Mouse (Mus musculus): Measurements from ENCODE around the gene Ell. TPM values are rescaled to one million over a fixed set of nuclear protein-coding genes. Genes with fewer than 3 reads are reported as not detected.

Ell gene
- polyA plus RNA-seq, 1 experiment from 2014 or later: 17.2 TPM

- Histone ChIP-seq H3K4me3 (no peak overlapping the region), H3K27ac (no peak overlapping the region; the same call in 1 of the 2 replicates), H3K4me1 (replicated peaks) (peaks cover 43% of the 10 kb centered on the region), H3K9me3 (no peaks in the 10 kb centered on the region), H3K9ac (no peak overlapping the region), H3K27me3 (no peaks in the 10 kb centered on the region), H3K4me2 (no peak overlapping the region), H3K36me3 (no peaks in the 10 kb centered on the region)
- 73% methylated on average over 6 of the region's 6 CpGs for WGBS
- ATAC-seq (ENCODE audit: low FRiP score): no peak
These were observed 5.0 kb downstream of the Ell start for GRCm38 (mm10) chr8:70544200-70544687.

GRCm38 (mm10) chr8:70546412-70546811 is 7.2 kb downstream of the Ell start:
- Histone ChIP-seq H3K9ac (no peak overlapping the region), H3K9me3 (no peaks in the 10 kb centered on the region), H3K27me3 (no peaks in the 10 kb centered on the region), H3K27ac (no peak overlapping the region), H3K4me1 (replicated peaks) (peaks cover 29% of the 10 kb centered on the region), H3K4me2 (no peak overlapping the region), H3K4me3 (no peak overlapping the region), H3K36me3 (no peaks in the 10 kb centered on the region)
- no peak for ATAC-seq (ENCODE audit: low FRiP score)
- WGBS: 94% methylated on average over 4 of the region's 4 CpGs

GRCm38 (mm10) chr8:70547762-70548161 is 8.5 kb downstream of the Ell start:
- Histone ChIP-seq H3K4me1 (replicated peaks) (peaks cover 32% of the 10 kb centered on the region), H3K9ac (no peak overlapping the region), H3K36me3 (no peaks in the 10 kb centered on the region), H3K27ac (no peak overlapping the region), H3K9me3 (no peaks in the 10 kb centered on the region), H3K4me2 (no peak overlapping the region), H3K27me3 (no peaks in the 10 kb centered on the region), H3K4me3 (no peak overlapping the region)
- WGBS: 92% methylated on average over 6 of the region's 6 CpGs
- no peak for ATAC-seq (ENCODE audit: low FRiP score)

DNA sequence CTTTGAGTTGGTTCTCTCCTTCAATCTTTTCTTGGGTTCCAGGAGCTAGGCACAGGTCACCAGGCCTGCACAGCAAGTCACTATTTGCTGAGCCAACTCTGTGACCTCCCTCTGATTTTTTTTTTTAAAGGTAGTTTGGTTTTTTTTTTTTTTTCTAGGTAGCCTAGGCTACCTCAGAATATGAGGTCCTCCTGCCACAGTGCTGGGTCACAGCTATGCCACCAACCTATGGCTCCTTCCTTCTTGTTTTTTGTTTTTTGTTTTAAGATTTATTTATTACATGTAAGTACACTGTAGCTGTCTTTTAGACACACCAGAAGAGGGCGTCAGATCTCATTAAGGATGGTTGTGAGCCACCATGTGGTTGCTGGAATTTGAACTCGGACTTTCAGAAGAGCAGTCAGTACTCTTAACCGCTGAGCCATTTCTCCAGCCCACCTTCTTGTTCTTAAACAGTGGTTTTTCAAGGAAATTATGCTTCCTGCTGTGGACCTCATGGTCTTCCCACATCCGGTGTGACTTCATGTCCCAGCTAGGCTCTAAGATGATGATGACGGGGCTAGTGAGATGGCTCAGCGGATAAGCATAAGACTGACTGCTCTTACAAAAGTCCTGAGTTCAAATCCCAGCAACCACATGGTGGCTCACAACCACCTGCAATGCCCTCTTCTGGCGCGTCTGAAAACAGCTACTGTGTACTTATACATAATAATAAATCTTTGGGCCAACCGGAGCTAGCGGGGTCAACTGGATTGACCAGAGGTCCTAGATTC is 10.3 kb downstream of the Ell start:
- no peak for ATAC-seq (ENCODE audit: low FRiP score)
- 90% methylated on average over 10 of the region's 10 CpGs for WGBS
- Histone ChIP-seq H3K27ac (no peak overlapping the region), H3K27me3 (no peaks in the 10 kb centered on the region), H3K4me2 (no peak overlapping the region), H3K4me3 (no peak overlapping the region), H3K4me1 (replicated peaks) (peaks cover 32% of the 10 kb centered on the region), H3K36me3 (no peaks in the 10 kb centered on the region), H3K9me3 (no peaks in the 10 kb centered on the region), H3K9ac (no peak overlapping the region)

DNA sequence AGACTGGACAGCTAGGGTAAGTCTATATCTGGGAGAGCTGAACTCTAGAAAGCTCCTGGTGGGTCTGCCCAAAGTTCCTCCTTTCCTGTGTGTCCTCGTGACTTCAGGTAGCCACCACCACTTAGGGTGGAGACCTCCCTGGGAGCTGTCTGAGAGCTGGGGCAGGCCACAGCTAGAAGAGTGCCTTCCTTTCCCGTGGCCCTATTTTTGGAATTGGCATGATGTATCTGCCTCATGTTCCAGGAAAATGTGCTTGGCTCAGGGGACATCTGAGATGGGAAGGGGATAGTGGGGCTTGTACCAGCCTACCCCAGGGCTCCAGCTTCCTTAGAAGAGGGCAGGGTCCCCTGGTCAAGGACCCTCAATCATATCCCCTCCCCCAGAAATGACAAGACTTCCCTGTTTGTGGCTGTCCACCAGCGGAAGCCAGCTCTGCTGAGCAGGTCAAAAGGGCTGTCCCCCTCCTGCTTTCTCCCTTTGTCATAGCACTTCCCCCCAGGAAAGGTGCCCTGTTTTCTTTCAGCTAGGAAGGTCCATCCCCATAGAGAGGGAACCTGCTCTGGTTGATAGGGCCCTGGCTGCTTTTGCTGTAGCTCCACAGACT is 12.4 kb downstream of the Ell start:
- WGBS: 75% methylated on average over 3 of the region's 3 CpGs
- peaks cover 32% of the 10 kb centered on the region for H3K4me1 ChIP-seq (replicated peaks)
- H3K4me2 ChIP-seq: no peak overlapping the region
- H3K4me3 ChIP-seq: no peak overlapping the region
- no peak overlapping the region for H3K27ac ChIP-seq
- no peak overlapping the region for H3K9ac ChIP-seq
- H3K36me3 ChIP-seq: peaks cover 4% of the 10 kb centered on the region; the same call in 1 of the 2 replicates
- H3K9me3 ChIP-seq: no peaks in the 10 kb centered on the region
- H3K27me3 ChIP-seq: no peaks in the 10 kb centered on the region
- ATAC-seq (ENCODE audit: low FRiP score): no peak

- H3K4me1 ChIP-seq (replicated peaks): peaks cover 32% of the 10 kb centered on the region
- no peaks in the 10 kb centered on the region for H3K27me3 ChIP-seq
- 0 out of 2 replicates have a peak overlapping the region, but pooled peaks have one; percentile 55 for H3K27ac ChIP-seq
- 88% methylated on average over 1 of the region's 1 CpGs for WGBS
- no peak for ATAC-seq (ENCODE audit: low FRiP score)
- peaks cover 4% of the 10 kb centered on the region; the same call in 1 of the 2 replicates for H3K36me3 ChIP-seq
- H3K4me3 ChIP-seq: no peak overlapping the region
- 0 out of 2 replicates have a peak overlapping the region, but pooled peaks have one; percentile 24 for H3K9ac ChIP-seq
- H3K9me3 ChIP-seq: no peaks in the 10 kb centered on the region
- no peak overlapping the region for H3K4me2 ChIP-seq
These were observed 13.6 kb downstream of the Ell start for GRCm38 (mm10) chr8:70552836-70553235.

DNA sequence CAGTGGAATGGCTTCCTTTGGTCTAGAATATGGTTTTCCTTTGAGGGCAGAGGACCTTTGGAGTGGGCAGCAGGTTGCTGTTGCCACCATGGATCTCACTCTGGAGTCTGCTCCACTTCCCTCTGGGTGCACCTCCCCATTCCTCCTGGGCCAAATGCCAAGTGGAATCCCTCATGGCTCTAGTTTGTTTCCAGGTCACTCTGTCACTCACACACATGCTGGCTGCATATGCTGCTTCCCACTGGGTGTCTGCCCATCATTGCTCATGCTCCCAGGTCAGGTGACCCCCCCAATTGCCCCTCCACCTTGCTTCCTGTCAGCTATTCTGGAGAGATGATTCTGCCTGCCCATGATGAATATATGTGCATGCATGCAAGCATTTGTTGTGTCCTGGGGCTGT is 14.5 kb downstream of the Ell start:
- peaks cover 4% of the 10 kb centered on the region; the same call in 1 of the 2 replicates for H3K36me3 ChIP-seq
- H3K4me3 ChIP-seq: no peak overlapping the region
- no peak overlapping the region for H3K9ac ChIP-seq
- H3K9me3 ChIP-seq: no peaks in the 10 kb centered on the region
- no peak overlapping the region for H3K4me2 ChIP-seq
- H3K4me1 ChIP-seq (replicated peaks): peaks cover 32% of the 10 kb centered on the region
- H3K27me3 ChIP-seq: no peaks in the 10 kb centered on the region
- no peak for ATAC-seq (ENCODE audit: low FRiP score)
- H3K27ac ChIP-seq: peak overlapping the region; percentile 55

GRCm38 (mm10) chr8:70555079-70555747 is 16.0 kb downstream of the Ell start:
- 98% methylated on average over 4 of the region's 4 CpGs for WGBS
- no peaks in the 10 kb centered on the region for H3K9me3 ChIP-seq

GRCm38 (mm10) chr8:70558334-70558733 is 19.1 kb downstream of the Ell start:
- H3K4me1 ChIP-seq (replicated peaks): peaks cover 28% of the 10 kb centered on the region
- peaks cover 4% of the 10 kb centered on the region; the same call in 1 of the 2 replicates for H3K36me3 ChIP-seq
- no peak overlapping the region for H3K27ac ChIP-seq
- 67% methylated on average over 4 of the region's 4 CpGs for WGBS
- H3K9ac ChIP-seq: no peak overlapping the region
- no peaks in the 10 kb centered on the region for H3K9me3 ChIP-seq
- H3K27me3 ChIP-seq: no peaks in the 10 kb centered on the region
- no peak overlapping the region for H3K4me3 ChIP-seq
- H3K4me2 ChIP-seq: no peak overlapping the region
- no peak for ATAC-seq (ENCODE audit: low FRiP score)

More at GRCm38 (mm10) chr8:70555079-70555747, 16.0 kb downstream of the Ell start:
- H3K9ac ChIP-seq: no peak overlapping the region
- H3K36me3 ChIP-seq: peaks cover 4% of the 10 kb centered on the region; the same call in 1 of the 2 replicates
- no peaks in the 10 kb centered on the region for H3K27me3 ChIP-seq
- no peak overlapping the region for H3K4me3 ChIP-seq
- H3K4me1 ChIP-seq (replicated peaks): peaks cover 33% of the 10 kb centered on the region
- H3K4me2 ChIP-seq: no peak overlapping the region
- no peak overlapping the region for H3K27ac ChIP-seq
- ATAC-seq (ENCODE audit: low FRiP score): no peak

- no peak overlapping the region for H3K27ac ChIP-seq
- ATAC-seq (ENCODE audit: low FRiP score): no peak
- no peaks in the 10 kb centered on the region for H3K27me3 ChIP-seq
- H3K9me3 ChIP-seq: no peaks in the 10 kb centered on the region
- 82% methylated on average over 3 of the region's 3 CpGs for WGBS
- peaks cover 4% of the 10 kb centered on the region; the same call in 1 of the 2 replicates for H3K36me3 ChIP-seq
- peaks cover 22% of the 10 kb centered on the region for H3K4me1 ChIP-seq (replicated peaks)
- H3K9ac ChIP-seq: no peak overlapping the region
- no peak overlapping the region for H3K4me3 ChIP-seq
- no peak overlapping the region for H3K4me2 ChIP-seq
These were observed 19.7 kb downstream of the Ell start for GRCm38 (mm10) chr8:70558983-70559382.

DNA sequence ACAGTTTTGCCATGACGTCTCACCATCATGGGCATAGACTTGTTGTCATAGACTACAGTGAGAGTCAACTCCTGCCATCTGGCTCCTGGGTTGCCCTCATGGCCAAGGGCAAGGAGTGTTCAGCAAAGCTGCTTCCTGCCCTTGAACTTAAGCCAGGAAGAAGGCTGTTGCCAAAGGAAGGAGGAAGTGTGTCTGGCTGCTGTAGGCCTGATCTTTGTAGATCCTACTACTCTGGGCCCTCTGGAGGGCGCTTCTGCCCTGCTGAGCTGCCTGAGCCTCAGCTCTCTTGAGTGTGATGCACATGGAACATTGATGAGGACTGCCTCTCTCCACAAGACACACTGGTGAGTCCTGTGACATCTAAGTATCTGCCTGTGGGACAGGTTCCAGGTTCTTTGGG is 20.8 kb downstream of the Ell start:
- Histone ChIP-seq H3K4me1 (replicated peaks) (peaks cover 24% of the 10 kb centered on the region), H3K9me3 (no peaks in the 10 kb centered on the region), H3K9ac (no peak overlapping the region), H3K27ac (no peak overlapping the region), H3K4me2 (no peak overlapping the region), H3K36me3 (peaks cover 4% of the 10 kb centered on the region; the same call in 1 of the 2 replicates), H3K4me3 (no peak overlapping the region), H3K27me3 (no peaks in the 10 kb centered on the region)
- ATAC-seq (ENCODE audit: low FRiP score): no peak
- WGBS: 80% methylated on average over 2 of the region's 2 CpGs

DNA sequence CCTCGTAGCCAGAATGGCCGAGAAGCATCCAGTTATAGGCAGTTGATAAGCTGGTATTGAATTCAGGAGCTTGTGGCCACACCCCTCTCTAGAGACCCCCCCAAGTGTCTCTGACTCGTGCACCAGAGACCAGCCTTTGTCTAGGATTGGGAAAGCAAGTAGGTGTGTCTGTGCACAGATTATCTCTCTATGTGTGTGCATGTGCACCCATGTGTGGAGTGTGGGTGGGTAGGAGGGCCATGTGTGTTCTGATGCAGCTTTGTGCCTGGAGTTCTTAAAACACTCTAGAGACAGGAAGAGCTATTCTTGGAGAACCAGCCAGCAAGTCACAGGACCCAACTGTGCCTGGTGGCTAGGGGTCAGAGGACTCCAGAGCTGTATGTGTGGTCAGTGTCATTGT is 21.3 kb downstream of the Ell start:
- no peak overlapping the region for H3K9ac ChIP-seq

More for the DNA sequence above, 21.3 kb downstream of the Ell start:
- Histone ChIP-seq H3K27ac (no peak overlapping the region), H3K4me3 (no peak overlapping the region), H3K36me3 (peaks cover 4% of the 10 kb centered on the region; the same call in 1 of the 2 replicates), H3K4me2 (no peak overlapping the region), H3K27me3 (no peaks in the 10 kb centered on the region), H3K4me1 (replicated peaks) (peaks cover 29% of the 10 kb centered on the region), H3K9me3 (no peaks in the 10 kb centered on the region)
- 75% methylated on average over 3 of the region's 3 CpGs for WGBS
- ATAC-seq (ENCODE audit: low FRiP score): no peak

Measured in hindbrain, embryonic 13.5 days (tissue).